Mouse (Mus musculus) myocyte (in vitro differentiated cells): ENCODE measurements at regions not wholly inside any gene's neighbourhood (a gene's known extent, or its start where the extent isn't known, plus 50 kb on each side); places are given as distances from the start of the nearest gene placed in this dataset.

ENCODE experiments used
- H3K27me3 ChIP-seq: one replicate; pipeline ENCODE4 v1.6.1; 2011; ENCODE audit not compliant: control insufficient read depth, insufficient read depth, insufficient read length
- H3K36me3 ChIP-seq: one replicate; pipeline ENCODE4 v1.6.1; 2011; ENCODE audit not compliant: control insufficient read depth, insufficient read depth
- H3K4me2 ChIP-seq: one replicate; pipeline ENCODE4 v1.6.1; 2011; ENCODE audit warnings: low read depth, control low read depth
- H3K4me3 ChIP-seq: one replicate; pipeline ENCODE4 v1.5.1; 2011; ENCODE audit warnings: mild to moderate bottlenecking, control low read depth, moderate library complexity
- H3K79me2 ChIP-seq: one replicate; pipeline ENCODE4 v1.6.1; 2011; ENCODE audit not compliant: control insufficient read depth, insufficient read depth
- H3ac ChIP-seq: one replicate; pipeline ENCODE4 v1.6.1; 2011; ENCODE audit not compliant: control insufficient read depth, insufficient read length
- CEBPB ChIP-seq: IDR thresholded peaks from 2 replicates; pipeline ENCODE4 v1.6.1; 2011; ENCODE audit warnings: mild to moderate bottlenecking, moderate library complexity; ENCODE audit not compliant: poor library complexity, insufficient read depth, severe bottlenecking
- E2F4 ChIP-seq: IDR thresholded peaks from one replicate; pipeline ENCODE4 v1.6.1; 2011; ENCODE audit warnings: mild to moderate bottlenecking, control low read depth, moderate library complexity; ENCODE audit not compliant: insufficient read depth
- MAX ChIP-seq: IDR thresholded peaks from one replicate; pipeline ENCODE4 v1.6.1; 2011; ENCODE audit warnings: low read depth, mild to moderate bottlenecking, control low read depth
- MYOD1 ChIP-seq, 3 experiments: IDR thresholded peaks; one replicate each; pipeline ENCODE4 v1.6.1; 2011; ENCODE audit warnings: control low read depth in 2 of 3, low read depth in 2 of 3, mild to moderate bottlenecking in 2 of 3, moderate library complexity in 1 of 3; ENCODE audit not compliant: insufficient read length in 2 of 3, control insufficient read depth in 1 of 3
- MYOG ChIP-seq, 3 experiments: IDR thresholded peaks; one replicate each; pipeline ENCODE4 v1.6.1; 2011; ENCODE audit warnings: control low read depth in 2 of 3, low read depth in 2 of 3, mild to moderate bottlenecking in 2 of 3; ENCODE audit not compliant: insufficient read length in 2 of 3, control insufficient read depth in 1 of 3, insufficient read depth in 1 of 3
- POLR2A ChIP-seq: IDR thresholded peaks from one replicate; pipeline ENCODE4 v1.6.1; 2011; ENCODE audit warnings: low read depth, mild to moderate bottlenecking, control low read depth, moderate library complexity; ENCODE audit not compliant: insufficient read length
- POLR2AphosphoS2 ChIP-seq: IDR thresholded peaks from one replicate; pipeline ENCODE4 v1.6.1; 2011; ENCODE audit warnings: low read depth, control low read depth; ENCODE audit not compliant: insufficient read length
- REST ChIP-seq: IDR thresholded peaks from one replicate; pipeline ENCODE4 v1.6.1; 2011; ENCODE audit warnings: mild to moderate bottlenecking, control low read depth, moderate library complexity; ENCODE audit not compliant: insufficient read depth, insufficient read length
- SRF ChIP-seq: IDR thresholded peaks from one replicate; pipeline ENCODE4 v1.6.1; 2011; ENCODE audit warnings: low read depth; ENCODE audit not compliant: control insufficient read depth, insufficient read length
- TCF12 ChIP-seq: IDR thresholded peaks from one replicate; pipeline ENCODE4 v1.6.1; 2011; ENCODE audit warnings: mild to moderate bottlenecking, control low read depth; ENCODE audit not compliant: poor library complexity, insufficient read depth, severe bottlenecking
- TCF3 ChIP-seq: IDR thresholded peaks from one replicate; pipeline ENCODE4 v1.6.1; 2011; ENCODE audit warnings: low read depth, control low read depth; ENCODE audit not compliant: insufficient read length
- USF1 ChIP-seq: IDR thresholded peaks from one replicate; pipeline ENCODE4 v1.6.1; 2011; ENCODE audit warnings: low read depth, mild to moderate bottlenecking, control low read depth, moderate library complexity

GRCm38 (mm10) chr7:124880771-124881170 lies 563.7 kb upstream of the Kdm8 start:
- no peaks in the 10 kb centered on the region for H3K36me3 ChIP-seq
- no peaks in the 10 kb centered on the region for H3K79me2 ChIP-seq
- H3K4me2 ChIP-seq, result no peak overlapping the region
- H3K4me3 ChIP-seq, result no peak overlapping the region
- H3ac ChIP-seq, result no peak overlapping the region
- TF ChIP-seq SRF, result no peak
- no peak for TF ChIP-seq MYOD1 (IDR thresholded peaks at IDR 0.05; ENCODE audit: control insufficient read depth in 1 of 3, insufficient read length in 2 of 3, low read depth in 2 of 3)
- TF ChIP-seq TCF12, result no peak
- TF ChIP-seq MAX, result no peak
- TF ChIP-seq POLR2A, result no peak
- TF ChIP-seq REST, result no peak
- no peak for TF ChIP-seq E2F4
- TF ChIP-seq USF1, result no peak
- TF ChIP-seq TCF3, result no peak
- TF ChIP-seq MYOG (IDR thresholded peaks at IDR 0.05; ENCODE audit: control insufficient read depth in 1 of 3, insufficient read depth in 1 of 3, insufficient read length in 2 of 3, low read depth in 2 of 3), result no peak
- no peak for TF ChIP-seq CEBPB
- no peak for TF ChIP-seq POLR2AphosphoS2
- H3K27me3 ChIP-seq, result no peaks in the 10 kb centered on the region

- TF ChIP-seq CEBPB (no peak), MAX (no peak), MYOD1 (IDR thresholded peaks at IDR 0.05; ENCODE audit: control insufficient read depth in 1 of 3, insufficient read length in 2 of 3, low read depth in 2 of 3) (no peak), POLR2A (no peak), USF1 (no peak)
- Histone ChIP-seq H3K27me3 (no peaks in the 10 kb centered on the region), H3K79me2 (no peaks in the 10 kb centered on the region), H3K4me3 (no peak overlapping the region), H3K36me3 (no peaks in the 10 kb centered on the region), H3ac (no peak overlapping the region), H3K4me2 (no peak overlapping the region)
These were observed 537.2 kb upstream of the Kdm8 start for GRCm38 (mm10) chr7:124907233-124907632.

- TF ChIP-seq MYOG (IDR thresholded peaks at IDR 0.05; ENCODE audit: control insufficient read depth in 1 of 3, insufficient read depth in 1 of 3, insufficient read length in 2 of 3, low read depth in 2 of 3) (no peak), SRF (no peak), POLR2A (no peak), E2F4 (no peak), CEBPB (no peak), POLR2AphosphoS2 (no peak), REST (no peak), USF1 (no peak), TCF12 (no peak), MAX (no peak), TCF3 (no peak), MYOD1 (IDR thresholded peaks at IDR 0.05; ENCODE audit: control insufficient read depth in 1 of 3, insufficient read length in 2 of 3, low read depth in 2 of 3) (no peak)
- no peak overlapping the region for H3K4me3 ChIP-seq
- no peaks in the 10 kb centered on the region for H3K36me3 ChIP-seq
- H3K4me2 ChIP-seq, result no peak overlapping the region
- H3K79me2 ChIP-seq, result no peaks in the 10 kb centered on the region
- no peak overlapping the region for H3ac ChIP-seq
- no peaks in the 10 kb centered on the region for H3K27me3 ChIP-seq
These were observed 536.7 kb upstream of the Kdm8 start for GRCm38 (mm10) chr7:124907662-124908296.

GRCm38 (mm10) chr7:124914061-124914460 lies 530.4 kb upstream of the Kdm8 start:
- H3K4me2 ChIP-seq, result no peak overlapping the region
- H3K4me3 ChIP-seq, result no peak overlapping the region
- TF ChIP-seq SRF, result no peak
- TF ChIP-seq TCF3, result no peak
- TF ChIP-seq TCF12, result no peak
- no peak for TF ChIP-seq MAX
- TF ChIP-seq POLR2A, result no peak
- no peak for TF ChIP-seq CEBPB
- no peak for TF ChIP-seq E2F4
- TF ChIP-seq REST, result no peak
- no peak for TF ChIP-seq USF1
- TF ChIP-seq MYOG (IDR thresholded peaks at IDR 0.05; ENCODE audit: control insufficient read depth in 1 of 3, insufficient read depth in 1 of 3, insufficient read length in 2 of 3, low read depth in 2 of 3), result no peak
- no peaks in the 10 kb centered on the region for H3K36me3 ChIP-seq
- H3ac ChIP-seq, result no peak overlapping the region
- no peaks in the 10 kb centered on the region for H3K27me3 ChIP-seq
- H3K79me2 ChIP-seq, result no peaks in the 10 kb centered on the region

GRCm38 (mm10) chr7:124914479-124914878 lies 530.0 kb upstream of the Kdm8 start:
- Histone ChIP-seq H3K36me3 (no peaks in the 10 kb centered on the region), H3ac (no peak overlapping the region), H3K4me2 (no peak overlapping the region), H3K27me3 (no peaks in the 10 kb centered on the region), H3K4me3 (no peak overlapping the region), H3K79me2 (no peaks in the 10 kb centered on the region)
- no peak for TF ChIP-seq CEBPB
- no peak for TF ChIP-seq SRF
- no peak for TF ChIP-seq USF1
- no peak for TF ChIP-seq TCF3
- no peak for TF ChIP-seq MAX
- no peak for TF ChIP-seq MYOD1 (IDR thresholded peaks at IDR 0.05; ENCODE audit: control insufficient read depth in 1 of 3, insufficient read length in 2 of 3, low read depth in 2 of 3)
- TF ChIP-seq TCF12, result no peak
- TF ChIP-seq REST, result no peak
- TF ChIP-seq MYOG (IDR thresholded peaks at IDR 0.05; ENCODE audit: control insufficient read depth in 1 of 3, insufficient read depth in 1 of 3, insufficient read length in 2 of 3, low read depth in 2 of 3), result no peak
- no peak for TF ChIP-seq E2F4
- no peak for TF ChIP-seq POLR2A
- TF ChIP-seq POLR2AphosphoS2, result no peak
